Mouse (Mus musculus) subcutaneous adipose tissue, adult 2 months (tissue): ENCODE results near the gene Ica1l. TPM values are rescaled to one million over a fixed set of nuclear protein-coding genes. Genes with fewer than 3 reads are reported as not detected.

Experiments
- polyA plus RNA-seq: library from polyadenylated mRNA; depleted of rRNA; stranded (reverse); fragments of >200 nt; gene quantifications from 2 replicates; pipeline ENCODE4 v1.2.3, GENCODE M21; 2012; ENCODE audit warnings: low replicate concordance; rRNA removed

The Ica1l gene
- polyA plus RNA-seq: 0.16 and 0.21 TPM in 2 replicates

DNA sequence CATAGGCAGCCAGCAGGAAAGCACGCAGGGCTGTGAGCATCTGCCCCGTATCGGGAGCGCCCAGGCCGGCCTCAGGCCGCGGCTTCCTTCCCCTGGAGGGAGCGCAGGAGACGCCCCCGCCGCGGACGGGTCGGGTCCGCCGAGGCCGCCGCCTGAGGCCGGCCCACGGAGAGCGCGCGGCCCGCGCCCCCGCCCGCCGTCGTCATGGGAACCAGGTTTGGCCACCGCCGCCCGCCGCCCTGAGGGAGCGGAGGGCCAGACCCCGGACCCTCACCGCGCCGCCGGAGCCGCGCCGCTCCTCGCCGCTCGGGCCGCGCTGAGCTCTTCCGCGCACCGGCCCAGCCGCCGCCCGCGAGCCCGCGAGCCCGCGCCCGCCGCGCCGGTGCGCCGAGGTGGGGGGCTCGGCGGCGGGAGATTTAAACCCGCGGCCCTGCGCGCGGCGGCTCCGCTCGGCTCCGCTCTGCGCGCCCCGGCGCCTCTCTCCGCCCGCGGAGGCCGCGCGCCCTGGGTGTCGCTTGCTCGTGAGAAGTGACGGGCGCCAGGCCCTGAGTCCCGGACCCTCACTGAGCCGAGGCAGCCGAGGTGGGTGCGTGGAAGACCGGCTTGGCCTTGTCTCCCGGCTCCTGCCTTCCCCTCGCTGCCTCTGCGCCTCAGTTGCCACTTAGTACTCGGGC, at the start of gene Ica1l:
Gene Ica1l (minus strand): TSS at position 389 of the 674 bp plus-strand sequence.

Other genes starting within 250 kb of the Ica1l start
- gene Fam117b, start 130.2 kb downstream of the Ica1l start, polyA plus RNA-seq: 7.2 and 11.4 TPM in 2 replicates
- gene Carf, start 55.1 kb upstream of the Ica1l start, polyA plus RNA-seq: 4.8 and 5.3 TPM in 2 replicates
- gene Wdr12, start 55.5 kb upstream of the Ica1l start, polyA plus RNA-seq: 8.6 and 11.5 TPM in 2 replicates
- gene Nbeal1, start 137.4 kb upstream of the Ica1l start, polyA plus RNA-seq: 4.1 and 4.6 TPM in 2 replicates